Mouse (Mus musculus) MEL (cell line): ENCODE measurements around the gene Cep104. TPM values are rescaled to one million over a fixed set of nuclear protein-coding genes. Genes with fewer than 3 reads are reported as not detected.

Experiments
- DNase-seq: peaks from one replicate; pipeline ENCODE4 v3.0.0; 2011; ENCODE audit warnings: low read depth, low spot score
- H3K27ac ChIP-seq: 2 replicates; pipeline ENCODE4 v1.5.1; 2012; ENCODE audit warnings: low read depth, mild to moderate bottlenecking, control low read depth, low read length, moderate library complexity; ENCODE audit not compliant: control insufficient read depth
- H3K27me3 ChIP-seq, 2 experiments: fragments of 150-350 bp in 1 of 2; sonication (generic) in 1 of 2; 2 replicates each; pipeline ENCODE4 v1.6.1; 2012; ENCODE audit warnings: low read length in 2 of 2, mild to moderate bottlenecking in 2 of 2, improper control_type of control experiment in 1 of 2, moderate library complexity in 1 of 2; ENCODE audit not compliant: insufficient read depth in 2 of 2, control insufficient read depth in 1 of 2
- H3K36me3 ChIP-seq, 2 experiments: 2 replicates each; pipeline ENCODE4 v1.6.1; 2012 to 2014; ENCODE audit warnings: low read length in 2 of 2, improper control_type of control experiment in 1 of 2, inconsistent platforms in 1 of 2, mild to moderate bottlenecking in 1 of 2; ENCODE audit not compliant: insufficient read depth in 2 of 2, control insufficient read depth in 1 of 2
- H3K4me1 ChIP-seq, 2 experiments: fragments of 150-350 bp in 1 of 2; sonication (generic) in 1 of 2; 2 replicates each; pipeline ENCODE4 v1.6.1; 2012; ENCODE audit warnings: low read length in 2 of 2, improper control_type of control experiment in 1 of 2, mild to moderate bottlenecking in 1 of 2; ENCODE audit not compliant: insufficient read depth in 2 of 2, control insufficient read depth in 1 of 2
- H3K4me3 ChIP-seq, 2 experiments: fragments of 150-350 bp in 1 of 2; sonication (generic) in 1 of 2; 2 replicates each; pipeline ENCODE4 v1.5.1; 2012; ENCODE audit warnings: low read depth in 2 of 2, low read length in 2 of 2, mild to moderate bottlenecking in 2 of 2, moderate library complexity in 2 of 2, control low read depth in 1 of 2, improper control_type of control experiment in 1 of 2; ENCODE audit not compliant: control insufficient read depth in 1 of 2, insufficient read depth in 1 of 2
- H3K79me2 ChIP-seq: 2 replicates; pipeline ENCODE4 v1.6.1; 2012; ENCODE audit warnings: mild to moderate bottlenecking, low read length, moderate library complexity; ENCODE audit not compliant: control insufficient read depth, poor library complexity, insufficient read depth
- H3K9ac ChIP-seq: 2 replicates; pipeline ENCODE4 v1.6.1; 2012; ENCODE audit warnings: low read depth, mild to moderate bottlenecking, control low read depth, low read length, moderate library complexity; ENCODE audit not compliant: control insufficient read depth, poor library complexity, severe bottlenecking
- H3K9me3 ChIP-seq: fragments of 150-350 bp; sonication (generic); replicated peaks from 2 replicates; pipeline ENCODE4 v1.6.1; 2012; ENCODE audit warnings: mild to moderate bottlenecking, low read length, improper control_type of control experiment, moderate library complexity; ENCODE audit not compliant: insufficient read depth
- BHLHE40 ChIP-seq: IDR thresholded peaks from 2 replicates; pipeline ENCODE4 v1.6.1; 2012; ENCODE audit warnings: low read depth, mild to moderate bottlenecking, inconsistent platforms, low read length, improper control_type of control experiment, borderline replicate concordance
- CHD2 ChIP-seq: IDR thresholded peaks from 2 replicates; pipeline ENCODE4 v1.6.1; 2011; ENCODE audit warnings: low read length, improper control_type of control experiment
- E2F4 ChIP-seq: IDR thresholded peaks from 2 replicates; pipeline ENCODE4 v1.6.1; 2011; ENCODE audit warnings: low read depth, low read length, improper control_type of control experiment, borderline replicate concordance
- ELF1 ChIP-seq: IDR thresholded peaks from 2 replicates; pipeline ENCODE4 v1.6.1; 2014; ENCODE audit warnings: low read depth, mild to moderate bottlenecking, inconsistent platforms, low read length, improper control_type of control experiment, moderate library complexity
- EP300 ChIP-seq, 2 experiments: IDR thresholded peaks; 2 replicates each; pipeline ENCODE4 v1.6.1; 2011; ENCODE audit warnings: improper control_type of control experiment in 2 of 2, low read length in 2 of 2, low read depth in 1 of 2, mild to moderate bottlenecking in 1 of 2
- GABPA ChIP-seq: IDR thresholded peaks from 2 replicates; pipeline ENCODE4 v1.6.1; 2012; ENCODE audit warnings: low read depth, mild to moderate bottlenecking, inconsistent platforms, low read length, improper control_type of control experiment, moderate library complexity
- JUND ChIP-seq: IDR thresholded peaks from 2 replicates; pipeline ENCODE4 v1.6.1; 2011; ENCODE audit warnings: low read depth, mild to moderate bottlenecking, improper control_type of control experiment, low read length
- MAZ ChIP-seq: IDR thresholded peaks from 2 replicates; pipeline ENCODE4 v1.6.1; 2012; ENCODE audit warnings: low read depth, mild to moderate bottlenecking, inconsistent platforms, low read length, improper control_type of control experiment
- MEF2A ChIP-seq: IDR thresholded peaks from 2 replicates; pipeline ENCODE4 v1.6.1; 2014; ENCODE audit warnings: low read depth, mild to moderate bottlenecking, inconsistent platforms, low read length, improper control_type of control experiment; ENCODE audit not compliant: poor library complexity, insufficient replicate concordance, severe bottlenecking; ENCODE audit errors: extremely low read depth
- NRF1 ChIP-seq: IDR thresholded peaks from 2 replicates; pipeline ENCODE4 v1.6.1; 2014; ENCODE audit warnings: low read depth, mild to moderate bottlenecking, inconsistent platforms, low read length, improper control_type of control experiment, moderate library complexity; ENCODE audit not compliant: poor library complexity, insufficient read depth, severe bottlenecking
- POLR2A ChIP-seq, 2 experiments: IDR thresholded peaks; 2 replicates each; pipeline ENCODE4 v1.6.1; 2011 to 2012; ENCODE audit warnings: low read length in 2 of 2, mild to moderate bottlenecking in 2 of 2, control low read depth in 1 of 2, improper control_type of control experiment in 1 of 2, low read depth in 1 of 2, moderate library complexity in 1 of 2; ENCODE audit not compliant: control insufficient read depth in 1 of 2, insufficient read depth in 1 of 2, poor library complexity in 1 of 2
- POLR2AphosphoS5 ChIP-seq: IDR thresholded peaks from 2 replicates; pipeline ENCODE4 v1.6.1; 2012; ENCODE audit warnings: low read depth, borderline replicate concordance, mild to moderate bottlenecking, inconsistent platforms, low read length, moderate library complexity, mixed read lengths
- TAL1 ChIP-seq: IDR thresholded peaks from 2 replicates; pipeline ENCODE4 v1.6.1; 2012; ENCODE audit warnings: mild to moderate bottlenecking, inconsistent platforms, low read length, moderate library complexity, mixed read lengths
- TBP ChIP-seq: IDR thresholded peaks from 2 replicates; pipeline ENCODE4 v1.8.0; 2011; ENCODE audit warnings: low read depth, low read length, improper control_type of control experiment
- TCF12 ChIP-seq: IDR thresholded peaks from 2 replicates; pipeline ENCODE4 v1.6.1; 2014; ENCODE audit warnings: low read depth, mild to moderate bottlenecking, inconsistent platforms, low read length, improper control_type of control experiment, moderate library complexity
- UBTF ChIP-seq: IDR thresholded peaks from 2 replicates; pipeline ENCODE4 v1.6.1; 2012; ENCODE audit warnings: low read depth, mild to moderate bottlenecking, inconsistent platforms, low read length, improper control_type of control experiment, moderate library complexity, borderline replicate concordance; ENCODE audit not compliant: insufficient read depth
- USF2 ChIP-seq, 2 experiments: IDR thresholded peaks; 2 replicates each; pipeline ENCODE4 v1.6.1; 2011 to 2012; ENCODE audit warnings: improper control_type of control experiment in 2 of 2, low read length in 2 of 2, borderline replicate concordance in 1 of 2, inconsistent platforms in 1 of 2, low read depth in 1 of 2, mild to moderate bottlenecking in 1 of 2; ENCODE audit not compliant: insufficient read depth in 1 of 2
- ZC3H11A ChIP-seq: IDR thresholded peaks from 2 replicates; pipeline ENCODE4 v1.6.1; 2012; ENCODE audit warnings: low read depth, mild to moderate bottlenecking, inconsistent platforms, low read length, improper control_type of control experiment
- ZKSCAN1 ChIP-seq: IDR thresholded peaks from 2 replicates; pipeline ENCODE4 v1.6.1; 2012; ENCODE audit warnings: low read depth, mild to moderate bottlenecking, inconsistent platforms, low read length, improper control_type of control experiment, moderate library complexity
- ZNF384 ChIP-seq: IDR thresholded peaks from 2 replicates; pipeline ENCODE4 v1.6.1; 2012; ENCODE audit warnings: low read depth, mild to moderate bottlenecking, inconsistent platforms, low read length, improper control_type of control experiment
- polyA plus RNA-seq, 2 experiments: library from polyadenylated mRNA; stranded (reverse) in 1 of 2; unstranded in 1 of 2; fragments of >175 nt in 1 of 2; fragments of >200 nt in 1 of 2; gene quantifications; 2 replicates each; pipeline versions ENCODE4 v1.2.1 to v1.2.4; 2012; ENCODE audit warnings: low replicate concordance in 2 of 2, low read depth in 1 of 2; ENCODE audit not compliant: insufficient read length in 2 of 2, insufficient read depth in 1 of 2, missing spikeins in 1 of 2
- total RNA-seq: library from RNA; depleted of rRNA; stranded (reverse); fragments of 300-350 nt; gene quantifications from 2 replicates; pipeline ENCODE4 v1.2.3, GENCODE M21; 2012

Gene Cep104
- total and polyA plus RNA-seq, 3 experiments, result 8.5 to 19.9 TPM; not detected in 1

GRCm38 (mm10) chr4:154037123-154037522 lies 62.1 kb downstream of the Cep104 start:
- Histone ChIP-seq H3K27me3 (no peaks in the 10 kb centered on the region), H3K9ac (no peak overlapping the region), H3K36me3 (0 out of 4 replicates have a peak, but pooled peaks cover 0 to 2% of the 10 kb centered on the region in 2 experiments)

GRCm38 (mm10) chr4:154042577-154042976 lies 67.6 kb downstream of the Cep104 start, which contains the start of gene Ccdc27:
Gene Ccdc27 (minus strand): TSS chr4:154042677.
- Histone ChIP-seq H3K9me3 (no peaks in the 10 kb centered on the region), H3K27me3 (no peaks in the 10 kb centered on the region), H3K27ac (no peak within 1 kb of the TSS), H3K36me3 (no peaks in the 10 kb centered on the region), H3K9ac (no peak within 1 kb of the TSS), H3K79me2 (no peaks in the 10 kb centered on the region), H3K4me3 (no peak within 1 kb of the TSS), H3K4me1 (no peaks in the 10 kb centered on the region)
- DNase-seq, result no peak
- TF ChIP-seq MEF2A (no peak), UBTF (no peak), ZNF384 (no peak), E2F4 (no peak), TAL1 (no peak), POLR2AphosphoS5 (no peak), EP300 (IDR thresholded peaks at IDR 0.05; ENCODE audit: low read depth in 1 of 2, low read length in 2 of 2) (no peak), JUND (no peak), BHLHE40 (no peak), MAZ (no peak), ZKSCAN1 (no peak), POLR2A (IDR thresholded peaks at IDR 0.05; ENCODE audit: control insufficient read depth in 1 of 2, insufficient read depth in 1 of 2, low read depth in 1 of 2, low read length in 2 of 2, poor library complexity in 1 of 2) (no peak), GABPA (no peak)

More at GRCm38 (mm10) chr4:154037123-154037522, 62.1 kb downstream of the Cep104 start:
- H3K27ac ChIP-seq, result no peak overlapping the region
- no peaks in the 10 kb centered on the region for H3K4me1 ChIP-seq
- H3K4me3 ChIP-seq, result no peak overlapping the region
- no peaks in the 10 kb centered on the region for H3K9me3 ChIP-seq
- no peak for DNase-seq
- H3K79me2 ChIP-seq, result no peaks in the 10 kb centered on the region
- TF ChIP-seq CHD2, result no peak
- TF ChIP-seq NRF1, result no peak
- no peak for TF ChIP-seq TCF12
- TF ChIP-seq ZNF384, result no peak
- no peak for TF ChIP-seq EP300 (IDR thresholded peaks at IDR 0.05; ENCODE audit: low read depth in 1 of 2, low read length in 2 of 2)
- no peak for TF ChIP-seq ZC3H11A
- no peak for TF ChIP-seq ELF1
- no peak for TF ChIP-seq MAZ
- no peak for TF ChIP-seq TBP
- TF ChIP-seq E2F4, result no peak
- TF ChIP-seq POLR2A (IDR thresholded peaks at IDR 0.05; ENCODE audit: control insufficient read depth in 1 of 2, insufficient read depth in 1 of 2, low read depth in 1 of 2, low read length in 2 of 2, poor library complexity in 1 of 2), result no peak
- no peak for TF ChIP-seq USF2 (IDR thresholded peaks at IDR 0.05; ENCODE audit: borderline replicate concordance in 1 of 2, insufficient read depth in 1 of 2, low read depth in 1 of 2, low read length in 2 of 2)
